Mouse (Mus musculus) liver, embryonic 15.5 days (tissue): ENCODE results near the gene Epb41l3. TPM values are rescaled to one million over a fixed set of nuclear protein-coding genes. Genes with fewer than 3 reads are reported as not detected.

Source experiments
- ATAC-seq: fragments of 200-750 bp; cut with Nextera tagmentation; 2 replicates; pipeline ENCODE4 v1.8.0; 2017; ENCODE audit warnings: moderate number of reproducible peaks, mild to moderate bottlenecking, moderate library complexity; ENCODE audit not compliant: insufficient read depth
- H3K27ac ChIP-seq: fragments of 300-500 bp; sonication (generic); replicated peaks from 2 replicates; pipeline ENCODE4 v1.5.1; 2015; ENCODE audit warnings: mild to moderate bottlenecking, inconsistent platforms
- H3K27me3 ChIP-seq: fragments of 300-500 bp; sonication (generic); 2 replicates; pipeline ENCODE4 v1.6.1; 2015; ENCODE audit warnings: mild to moderate bottlenecking, inconsistent platforms
- H3K36me3 ChIP-seq: fragments of 300-500 bp; sonication (generic); replicated peaks from 2 replicates; pipeline ENCODE4 v1.6.1; 2015; ENCODE audit warnings: moderate library complexity, mild to moderate bottlenecking, inconsistent platforms
- H3K4me1 ChIP-seq: fragments of 300-500 bp; sonication (generic); replicated peaks from 2 replicates; pipeline ENCODE4 v1.6.1; 2015; ENCODE audit warnings: inconsistent platforms
- H3K4me2 ChIP-seq: fragments of 300-500 bp; sonication (generic); 2 replicates; pipeline ENCODE4 v1.6.1; 2015; ENCODE audit warnings: moderate library complexity, mild to moderate bottlenecking, inconsistent platforms
- H3K4me3 ChIP-seq: fragments of 300-500 bp; sonication (generic); replicated peaks from 2 replicates; pipeline ENCODE4 v1.5.1; 2015; ENCODE audit warnings: mild to moderate bottlenecking, inconsistent platforms
- H3K9ac ChIP-seq: fragments of 300-500 bp; sonication (generic); 2 replicates; pipeline ENCODE4 v1.6.1; 2015; ENCODE audit warnings: moderate library complexity, mild to moderate bottlenecking, inconsistent platforms
- H3K9me3 ChIP-seq: fragments of 300-500 bp; sonication (generic); replicated peaks from 2 replicates; pipeline ENCODE4 v1.6.1; 2016; ENCODE audit warnings: inconsistent platforms
- WGBS: fragments of 180-500 bp; shearing (Covaris S2); methylation state at CpG from one replicate; pipeline ENCODE4 v1.1.7; 2015; ENCODE audit warnings: mixed read lengths; ENCODE audit not compliant: insufficient replicate concordance; 5-methylcytosine and 5-hydroxymethylcytosine counted together
- polyA plus RNA-seq: library from polyadenylated mRNA; unstranded; fragments of >200 nt; fragmentation: Nextera tagmentation; extraction: Ambion mirVana; gene quantifications from 2 replicates; pipeline ENCODE4 v1.2.1, GENCODE M21; 2015

Gene Epb41l3
- polyA plus RNA-seq, 1 experiment from 2014 or later = 7.3 TPM

GRCm38 (mm10) chr17:69220849-69221248 is 145.4 kb downstream of the Epb41l3 start:
- 69% methylated on average over 7 of the region's 7 CpGs for WGBS
- no peaks in the 10 kb centered on the region for H3K36me3 ChIP-seq
- ATAC-seq = no peak
- H3K4me3 ChIP-seq = no peak overlapping the region
- H3K27ac ChIP-seq = no peak overlapping the region
- no peak overlapping the region for H3K9ac ChIP-seq
- H3K4me2 ChIP-seq = no peak overlapping the region
- no peaks in the 10 kb centered on the region for H3K27me3 ChIP-seq
- H3K4me1 ChIP-seq = no peaks in the 10 kb centered on the region
- H3K9me3 ChIP-seq = no peaks in the 10 kb centered on the region

GRCm38 (mm10) chr17:69221377-69221776 is 145.9 kb downstream of the Epb41l3 start:
- ATAC-seq = no peak
- H3K4me3 ChIP-seq = no peak overlapping the region
- H3K36me3 ChIP-seq = no peaks in the 10 kb centered on the region
- H3K9me3 ChIP-seq = no peaks in the 10 kb centered on the region
- no peak overlapping the region for H3K4me2 ChIP-seq
- no peaks in the 10 kb centered on the region for H3K27me3 ChIP-seq
- no peak overlapping the region for H3K27ac ChIP-seq
- 57% methylated on average over 6 of the region's 6 CpGs for WGBS
- H3K4me1 ChIP-seq = no peaks in the 10 kb centered on the region
- no peak overlapping the region for H3K9ac ChIP-seq

GRCm38 (mm10) chr17:69221966-69222692 is 146.6 kb downstream of the Epb41l3 start:
- Histone ChIP-seq H3K27me3 (no peaks in the 10 kb centered on the region), H3K27ac (no peak overlapping the region), H3K9ac (no peak overlapping the region), H3K9me3 (no peaks in the 10 kb centered on the region), H3K4me1 (no peaks in the 10 kb centered on the region), H3K36me3 (no peaks in the 10 kb centered on the region), H3K4me3 (no peak overlapping the region), H3K4me2 (no peak overlapping the region)
- no peak for ATAC-seq
- 44% methylated on average over 10 of the region's 10 CpGs for WGBS

- H3K4me1 ChIP-seq = no peaks in the 10 kb centered on the region
- no peaks in the 10 kb centered on the region for H3K27me3 ChIP-seq
- no peak overlapping the region for H3K4me3 ChIP-seq
- H3K36me3 ChIP-seq = no peaks in the 10 kb centered on the region
- 59% methylated on average over 7 of the region's 7 CpGs for WGBS
- no peaks in the 10 kb centered on the region for H3K9me3 ChIP-seq
- H3K4me2 ChIP-seq = no peak overlapping the region
- ATAC-seq = no peak
- H3K27ac ChIP-seq = no peak overlapping the region
- H3K9ac ChIP-seq = no peak overlapping the region
These were observed 150.5 kb downstream of the Epb41l3 start for GRCm38 (mm10) chr17:69225996-69226395.

- ATAC-seq = no peak
- Histone ChIP-seq H3K4me2 (no peak overlapping the region), H3K9ac (no peak overlapping the region), H3K27me3 (no peaks in the 10 kb centered on the region), H3K27ac (no peak overlapping the region), H3K36me3 (no peaks in the 10 kb centered on the region), H3K4me3 (no peak overlapping the region), H3K4me1 (no peaks in the 10 kb centered on the region), H3K9me3 (no peaks in the 10 kb centered on the region)
- 68% methylated on average over 9 of the region's 9 CpGs for whole genome bisulfite sequencing
These were observed 152.0 kb downstream of the Epb41l3 start for GRCm38 (mm10) chr17:69227426-69228014.

- Histone ChIP-seq H3K4me2 (no peak overlapping the region), H3K4me3 (no peak overlapping the region), H3K36me3 (no peaks in the 10 kb centered on the region), H3K9me3 (no peaks in the 10 kb centered on the region), H3K4me1 (no peaks in the 10 kb centered on the region), H3K9ac (no peak overlapping the region), H3K27me3 (no peaks in the 10 kb centered on the region), H3K27ac (no peak overlapping the region)
- ATAC-seq = no peak
- WGBS = 54% methylated on average over 5 of the region's 5 CpGs
These were observed 154.0 kb downstream of the Epb41l3 start for GRCm38 (mm10) chr17:69229451-69229850.

- no peaks in the 10 kb centered on the region for H3K27me3 ChIP-seq
- H3K4me3 ChIP-seq = no peak overlapping the region
- H3K27ac ChIP-seq = no peak overlapping the region
- no peaks in the 10 kb centered on the region for H3K9me3 ChIP-seq
- H3K4me2 ChIP-seq = no peak overlapping the region
- WGBS = 48% methylated on average over 6 of the region's 6 CpGs
- H3K9ac ChIP-seq = no peak overlapping the region
- no peaks in the 10 kb centered on the region for H3K36me3 ChIP-seq
- no peaks in the 10 kb centered on the region for H3K4me1 ChIP-seq
- no peak for ATAC-seq
These were observed 154.7 kb downstream of the Epb41l3 start for GRCm38 (mm10) chr17:69230131-69230621.

GRCm38 (mm10) chr17:69231360-69231759 is 155.9 kb downstream of the Epb41l3 start:
- H3K36me3 ChIP-seq = no peaks in the 10 kb centered on the region
- no peaks in the 10 kb centered on the region for H3K27me3 ChIP-seq
- no peaks in the 10 kb centered on the region for H3K9me3 ChIP-seq
- no peak overlapping the region for H3K9ac ChIP-seq
- no peak overlapping the region for H3K27ac ChIP-seq
- 68% methylated on average over 5 of the region's 5 CpGs for WGBS
- no peak overlapping the region for H3K4me2 ChIP-seq
- ATAC-seq = no peak
- no peaks in the 10 kb centered on the region for H3K4me1 ChIP-seq
- no peak overlapping the region for H3K4me3 ChIP-seq

- no peak overlapping the region for H3K9ac ChIP-seq
- H3K4me1 ChIP-seq = no peaks in the 10 kb centered on the region
- H3K4me3 ChIP-seq = no peak overlapping the region
- H3K9me3 ChIP-seq = no peaks in the 10 kb centered on the region
- H3K27me3 ChIP-seq = no peaks in the 10 kb centered on the region
- H3K36me3 ChIP-seq = no peaks in the 10 kb centered on the region
- no peak overlapping the region for H3K4me2 ChIP-seq
- ATAC-seq = no peak
- 65% methylated on average over 3 of the region's 3 CpGs for WGBS
- no peak overlapping the region for H3K27ac ChIP-seq
These were observed 161.7 kb downstream of the Epb41l3 start for GRCm38 (mm10) chr17:69237172-69237571.

- Histone ChIP-seq H3K36me3 (no peaks in the 10 kb centered on the region), H3K4me1 (no peaks in the 10 kb centered on the region), H3K4me3 (no peak overlapping the region), H3K4me2 (no peak overlapping the region), H3K27ac (no peak overlapping the region), H3K9ac (no peak overlapping the region), H3K27me3 (no peaks in the 10 kb centered on the region), H3K9me3 (no peaks in the 10 kb centered on the region)
- no peak for ATAC-seq
- WGBS = 67% methylated on average over 4 of the region's 4 CpGs
These were observed 163.4 kb downstream of the Epb41l3 start for GRCm38 (mm10) chr17:69238810-69239373.

GRCm38 (mm10) chr17:69239423-69239822 is 163.9 kb downstream of the Epb41l3 start:
- H3K27ac ChIP-seq = no peak overlapping the region
- 75% methylated on average over 6 of the region's 6 CpGs for WGBS
- no peaks in the 10 kb centered on the region for H3K4me1 ChIP-seq
- no peak overlapping the region for H3K4me3 ChIP-seq
- H3K9ac ChIP-seq = no peak overlapping the region
- no peaks in the 10 kb centered on the region for H3K9me3 ChIP-seq
- no peak for ATAC-seq
- no peak overlapping the region for H3K4me2 ChIP-seq
- H3K36me3 ChIP-seq = no peaks in the 10 kb centered on the region
- no peaks in the 10 kb centered on the region for H3K27me3 ChIP-seq
